Mouse (Mus musculus) telencephalon, adult 2 months (tissue): ENCODE measurements around the gene Dnajc2.
"Not testable (repeated sequence)": the region's sequence is repeated elsewhere in the genome, so short reads cannot be mapped to it uniquely, and the experiment has no call there.

Source experiments
- DNase-seq: peaks from one replicate; pipeline ENCODE4 v3.0.0-alpha.2; 2011; ENCODE audit warnings: low read depth, low spot score

Gene Dnajc2

GRCm38 (mm10) chr5:21743606-21744005 is 41.4 kb downstream of the Dnajc2 start:
- no peak for DNase-seq

- no peak for DNase-seq
Measured at GRCm38 (mm10) chr5:21739881-21740280, 45.2 kb downstream of the Dnajc2 start.

- no peak for DNase-seq
Measured at GRCm38 (mm10) chr5:21739120-21739519, 45.9 kb downstream of the Dnajc2 start.

- DNase-seq = no peak
Measured at GRCm38 (mm10) chr5:21737620-21738019, 47.4 kb downstream of the Dnajc2 start.

- DNase-seq = peak; percentile 63
Measured at GRCm38 (mm10) chr5:21736956-21737585, 48.0 kb downstream of the Dnajc2 start, which contains the start of gene Pmpcb. Gene Pmpcb (plus strand): TSS chr5:21737141.

- DNase-seq = no peak
Measured at GRCm38 (mm10) chr5:21736046-21736445, 49.0 kb downstream of the Dnajc2 start.

GRCm38 (mm10) chr5:21735584-21735983 is 49.5 kb downstream of the Dnajc2 start:
- peak; percentile 58 for DNase-seq

- no peak for DNase-seq
Measured at GRCm38 (mm10) chr5:21735100-21735499, 50.0 kb downstream of the Dnajc2 start.

GRCm38 (mm10) chr5:21732930-21733329 is 52.1 kb downstream of the Dnajc2 start:
- DNase-seq = peak; percentile 85

GRCm38 (mm10) chr5:21732177-21732911 is 52.7 kb downstream of the Dnajc2 start:
- no peak for DNase-seq

GRCm38 (mm10) chr5:21729107-21729506 is 55.9 kb downstream of the Dnajc2 start:
- DNase-seq = no peak

- DNase-seq = no peak
Measured at GRCm38 (mm10) chr5:21724872-21725271, 60.2 kb downstream of the Dnajc2 start.

GRCm38 (mm10) chr5:21724427-21724826 is 60.6 kb downstream of the Dnajc2 start:
- DNase-seq = no peak

GRCm38 (mm10) chr5:21719209-21719608 is 65.8 kb downstream of the Dnajc2 start:
- DNase-seq = no peak

- no peak for DNase-seq
Measured at GRCm38 (mm10) chr5:21718546-21718945, 66.5 kb downstream of the Dnajc2 start.

- no peak for DNase-seq
Measured at GRCm38 (mm10) chr5:21717165-21717715, 67.8 kb downstream of the Dnajc2 start.

- no peak for DNase-seq
Measured at GRCm38 (mm10) chr5:21714447-21714846, 70.6 kb downstream of the Dnajc2 start.

- DNase-seq = no peak
Measured at GRCm38 (mm10) chr5:21712127-21712715, 72.8 kb downstream of the Dnajc2 start.

- DNase-seq = not testable (repeated sequence)
Measured at GRCm38 (mm10) chr5:21708011-21708410, 77.0 kb downstream of the Dnajc2 start.
